Mouse (Mus musculus) heart, postnatal 10 days (tissue): ENCODE measurements around the gene Tnni1. TPM values are rescaled to one million over a fixed set of nuclear protein-coding genes. Genes with fewer than 3 reads are reported as not detected.
A peak's percentile ranks its signal among the peaks of the same experiment; 100 is the strongest.

Source experiments
- DNase-seq, 2 experiments: peaks; one replicate each; pipeline ENCODE4 v3.0.0; 2021
- intact Hi-C: fragments of 180-260 bp; cut with DNase I; formaldehyde crosslinking; loops from one replicate; pipeline ENCODE4 v1.15.1; 2025
- total RNA-seq, 2 experiments: library from RNA; stranded (reverse); gene quantifications; 2 replicates each; pipeline ENCODE4 v1.2.3; 2021

The Tnni1 gene
- total RNA-seq, 2 experiments from 2014 or later, result 610 to 792 TPM

DNA sequence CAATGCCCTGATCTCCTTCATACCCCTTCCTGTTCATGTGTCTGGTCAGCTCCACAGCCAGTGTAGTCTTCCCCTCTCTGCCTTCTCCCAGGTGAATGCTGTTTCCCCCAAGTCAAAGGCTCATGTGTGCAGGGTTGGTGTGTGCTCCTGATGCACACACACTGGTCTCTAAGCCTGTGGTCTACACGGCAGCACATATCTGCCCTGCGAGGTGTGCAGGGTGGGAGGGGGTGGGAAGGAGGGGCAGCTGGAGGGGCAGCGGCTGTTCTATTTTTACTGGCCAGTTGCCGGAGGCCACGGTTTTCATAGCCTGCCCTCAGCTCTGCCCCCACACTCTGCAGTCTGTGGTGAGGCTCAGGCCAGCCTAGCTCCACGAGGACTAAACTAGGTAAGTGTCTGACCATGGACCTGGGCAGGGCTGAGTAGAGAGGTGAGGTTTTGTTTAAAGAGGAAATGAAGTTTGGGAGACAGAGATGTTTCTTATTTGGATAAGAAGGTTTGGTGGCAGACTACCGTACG, 19.9 kb downstream of the Tnni1 start:
- intact Hi-C loops, result no loop called here
- DNase-seq, result peak in 1 of 2 experiments; percentile 58

GRCm38 (mm10) chr1:135800192-135800950, 21.1 kb downstream of the Tnni1 start:
- intact Hi-C loops, result no loop called here
- DNase-seq, result peak; percentile 67 to 74

GRCm38 (mm10) chr1:135807546-135807945, 28.3 kb downstream of the Tnni1 start:
- no peak for DNase-seq
- intact Hi-C loops, result no loop called here

DNA sequence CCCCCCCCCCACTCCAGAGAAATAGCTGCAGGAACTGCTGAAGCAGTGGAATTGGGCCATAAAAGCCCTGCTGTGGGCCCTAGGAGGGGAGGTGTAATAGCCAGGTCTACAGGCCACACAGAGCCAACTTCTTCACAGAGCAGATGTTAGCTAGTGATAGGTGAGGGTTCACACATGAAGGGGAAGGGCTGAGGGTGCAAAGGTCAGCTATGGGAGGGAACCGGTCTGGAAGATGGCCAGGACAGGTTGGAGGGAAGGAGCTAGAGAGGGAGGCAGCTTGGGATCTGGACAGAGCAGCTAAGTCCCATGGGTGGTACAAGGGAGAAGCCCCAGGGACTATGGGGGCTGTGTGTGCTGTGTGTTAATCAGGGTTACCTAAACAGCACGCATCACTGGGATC, 30.9 kb downstream of the Tnni1 start:
- intact Hi-C loops, result loop anchor here (2.0 to 5.0 kb wide), 2 partner anchors 19 to 132 kb away; no protein-coding TSS in a partner anchor
- DNase-seq, result no peak

DNA sequence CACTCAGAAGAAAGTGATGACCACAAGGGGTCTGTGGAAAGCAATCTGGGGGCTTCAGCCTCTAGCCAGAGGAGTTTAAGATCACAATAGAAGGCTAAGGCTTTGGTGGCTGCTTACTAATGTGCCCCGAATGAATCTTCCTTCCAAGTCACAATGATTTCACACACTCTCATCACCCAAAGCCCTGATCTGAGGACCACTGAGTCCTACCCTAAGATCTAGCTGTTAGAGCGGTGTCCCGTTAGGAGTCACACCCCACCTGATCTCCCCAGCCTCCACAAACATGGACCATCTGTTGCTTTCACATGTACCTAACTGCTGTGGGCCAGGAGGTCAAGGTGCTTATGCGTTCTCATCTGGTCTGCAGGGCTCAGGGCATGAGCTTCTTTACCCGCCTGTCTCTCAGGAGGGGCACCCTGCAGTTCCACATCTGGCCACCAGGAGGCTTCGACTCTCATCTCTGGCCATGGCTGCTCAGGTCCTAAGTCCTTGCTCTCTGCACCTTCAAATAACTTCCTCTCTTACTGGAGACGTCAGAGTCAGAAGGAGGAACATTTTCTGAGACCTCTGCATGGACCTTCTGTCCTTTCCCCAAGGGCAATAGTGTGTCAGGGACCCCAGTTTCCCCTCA, 31.9 kb downstream of the Tnni1 start:
- DNase-seq, result peak; percentile 91 to 93
- intact Hi-C loops, result loop anchor here (2.0 to 5.0 kb wide), 2 partner anchors 18 to 131 kb away; no protein-coding TSS in a partner anchor

GRCm38 (mm10) chr1:135812205-135812604, 33.0 kb downstream of the Tnni1 start:
- DNase-seq, result no peak
- intact Hi-C loops, result loop anchor here (5.0 kb wide), 1 partner anchor 130 kb away; no protein-coding TSS in a partner anchor

GRCm38 (mm10) chr1:135812618-135813017, 33.4 kb downstream of the Tnni1 start:
- intact Hi-C loops, result loop anchor here (5.0 kb wide), 1 partner anchor 130 kb away; no protein-coding TSS in a partner anchor
- DNase-seq, result no peak

DNA sequence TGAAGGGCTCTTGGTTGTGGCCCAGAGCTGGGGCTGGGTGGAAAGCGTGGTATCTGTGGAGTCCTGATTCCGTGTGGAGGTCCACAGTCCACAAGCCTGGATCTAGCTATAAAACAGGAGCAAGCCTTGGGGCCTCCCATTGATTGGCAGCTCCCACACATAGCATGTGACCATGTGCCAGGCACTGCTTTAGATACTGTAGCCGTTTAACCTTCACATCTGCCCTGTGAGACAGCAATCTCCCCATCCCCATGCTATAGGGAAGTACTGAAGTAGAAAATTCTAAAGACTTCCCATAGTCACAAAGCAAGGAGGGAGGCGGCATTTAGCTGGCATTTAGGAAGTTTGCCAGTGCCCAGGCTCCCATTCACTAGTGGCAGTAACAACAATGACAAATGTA, 33.8 kb downstream of the Tnni1 start:
- intact Hi-C loops, result loop anchor here (5.0 kb wide), 1 partner anchor 129 kb away; no protein-coding TSS in a partner anchor
- DNase-seq, result no peak

- intact Hi-C loops, result loop anchor here (5.0 kb wide), 1 partner anchor 128 kb away; no protein-coding TSS in a partner anchor
- no peak for DNase-seq
Observed at GRCm38 (mm10) chr1:135813687-135814395, 34.6 kb downstream of the Tnni1 start.

- intact Hi-C loops, result loop anchor here (5.0 kb wide), 1 partner anchor 128 kb away; no protein-coding TSS in a partner anchor
- DNase-seq, result no peak
Observed at GRCm38 (mm10) chr1:135814531-135814930, 35.3 kb downstream of the Tnni1 start.

GRCm38 (mm10) chr1:135817595-135817994, 38.4 kb downstream of the Tnni1 start:
- DNase-seq, result no peak
- intact Hi-C loops, result no loop called here

DNA sequence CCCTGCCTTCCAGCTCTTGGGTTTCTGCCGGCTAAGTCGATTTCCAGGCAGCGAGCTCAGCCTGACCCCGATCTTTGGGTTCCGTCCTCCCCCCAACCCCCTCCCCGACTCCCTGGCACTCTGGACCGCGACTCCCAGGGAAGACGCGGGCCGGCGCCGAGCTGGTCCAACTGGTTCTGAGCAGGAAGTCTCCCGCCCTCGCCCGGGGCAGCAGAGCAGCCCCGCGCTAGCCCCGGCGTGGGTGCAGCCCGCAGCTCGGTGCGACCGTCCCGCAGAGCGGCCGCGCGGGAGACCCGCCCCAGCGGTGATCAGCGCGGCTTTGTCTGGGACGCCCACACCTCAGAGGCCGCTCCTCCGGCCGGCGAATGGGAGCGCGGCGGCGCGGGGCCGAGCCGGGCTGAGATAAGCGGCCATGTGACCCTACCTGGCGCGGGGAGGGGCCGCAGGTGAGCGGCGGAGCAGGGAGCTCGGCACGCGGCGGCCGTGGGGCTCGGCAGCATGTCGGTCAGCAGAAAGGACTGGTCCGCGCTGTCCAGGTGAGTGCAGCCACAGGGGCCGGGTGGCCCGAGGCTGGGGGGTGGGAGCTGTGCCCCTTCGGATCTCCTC, 39.4 kb downstream of the Tnni1 start, which contains the start of gene Lad1:
Lad1 (plus strand) TSS at position 118 of the 606 bp plus-strand sequence.
- intact Hi-C loops, result no loop called here
- DNase-seq, result peak in 1 of 2 experiments; percentile 13

DNA sequence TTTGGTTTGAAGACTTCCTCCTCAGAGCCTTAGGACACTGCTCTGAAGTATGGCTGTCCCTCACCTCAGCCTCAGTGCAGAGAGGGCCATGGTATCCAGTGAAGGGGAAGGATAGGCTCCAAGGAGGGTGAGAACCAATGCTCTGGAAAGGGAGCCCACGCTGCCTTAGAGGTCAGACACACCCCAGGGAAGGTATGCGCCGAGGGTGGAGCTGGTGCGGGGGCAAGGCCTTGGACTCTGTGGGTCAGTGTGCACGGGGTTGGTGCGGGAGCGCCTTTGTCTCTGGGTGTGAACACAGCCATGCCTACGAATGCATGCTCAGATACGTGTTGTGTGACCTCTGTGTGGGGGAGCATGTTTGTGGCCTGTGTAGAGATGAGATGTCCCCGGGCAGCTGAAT, 40.8 kb downstream of the Tnni1 start:
- intact Hi-C loops, result no loop called here
- DNase-seq, result no peak

- DNase-seq, result no peak
- intact Hi-C loops, result no loop called here
Observed at GRCm38 (mm10) chr1:135820736-135821364, 41.6 kb downstream of the Tnni1 start.

DNA sequence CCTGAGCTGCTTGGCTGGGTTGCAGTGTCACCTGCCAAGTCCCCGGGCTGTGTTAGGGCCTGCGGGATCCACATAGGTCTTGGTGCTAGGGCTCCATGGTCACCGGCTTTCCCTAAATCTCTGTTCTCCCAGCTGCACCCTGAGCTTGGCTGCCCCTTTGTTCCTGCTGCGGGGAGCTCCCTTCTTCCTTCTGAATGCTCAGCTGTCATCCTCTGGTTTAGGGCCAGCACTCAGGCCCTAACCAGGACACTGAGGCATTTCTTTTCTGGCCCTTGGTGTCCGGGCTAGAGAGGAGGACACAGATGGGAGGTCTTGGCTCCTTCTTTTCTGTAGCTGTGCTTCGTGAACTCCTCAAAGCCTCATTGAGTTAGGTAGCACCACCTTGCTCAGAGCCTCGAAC, 42.5 kb downstream of the Tnni1 start:
- intact Hi-C loops, result no loop called here

DNA sequence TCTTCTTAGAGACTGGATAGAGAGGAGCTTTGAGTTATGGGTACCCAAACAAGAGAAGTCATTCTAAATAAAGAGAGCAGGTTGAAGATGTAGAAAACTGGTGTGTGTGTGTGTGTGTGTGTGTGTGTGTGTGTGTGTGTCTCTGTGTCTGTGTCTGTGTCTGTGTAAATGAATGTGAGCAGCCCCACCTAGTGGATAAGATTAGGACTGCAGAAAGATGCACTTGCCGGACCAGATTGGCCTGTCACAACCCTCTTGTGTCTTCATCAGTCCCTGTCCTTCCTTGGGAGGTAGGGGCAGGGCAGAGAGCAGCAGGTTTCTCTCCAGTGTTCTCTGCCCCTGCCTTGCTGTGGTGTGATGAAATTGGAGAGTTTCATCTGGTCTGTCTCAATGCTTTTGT, 49.7 kb downstream of the Tnni1 start:
- peak; percentile 50 to 74 for DNase-seq
- intact Hi-C loops, result loop anchor here (2.0 to 5.0 kb wide), 3 partner anchors 18 to 112 kb away; no protein-coding TSS in a partner anchor

More for the DNA sequence above, 42.5 kb downstream of the Tnni1 start:
- no peak for DNase-seq

DNA sequence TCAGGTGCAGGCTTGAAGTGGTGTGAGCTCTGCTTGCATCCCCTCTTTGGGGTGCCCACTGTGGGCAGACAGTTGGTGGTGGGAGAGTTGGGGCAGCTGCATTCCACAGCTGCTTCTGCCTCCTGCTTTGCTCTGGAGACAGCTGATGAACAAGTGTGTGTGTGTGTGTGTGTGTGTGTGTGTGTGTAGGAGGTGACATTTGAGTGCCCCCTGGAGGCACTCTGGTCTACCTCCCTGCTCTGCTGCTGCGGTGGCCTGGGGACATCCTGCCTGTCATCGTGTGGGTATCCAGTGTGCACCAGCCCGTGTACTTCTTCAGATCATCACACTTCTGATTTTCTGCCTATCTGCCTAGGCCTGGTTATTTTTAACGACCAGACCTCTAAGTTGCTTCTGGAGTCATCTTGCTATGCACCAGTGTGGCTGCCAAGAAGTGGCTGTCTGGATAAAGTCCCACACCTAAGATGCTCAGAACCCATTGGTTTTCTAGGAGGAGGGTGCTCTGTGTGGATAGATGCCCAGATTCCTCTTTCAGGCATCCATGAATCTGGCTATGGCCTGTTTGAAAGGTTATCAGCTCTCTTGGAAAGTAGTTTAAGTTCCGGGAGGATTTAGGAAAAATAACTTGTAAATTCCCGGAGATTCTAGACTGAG, 55.1 kb downstream of the Tnni1 start:
- intact Hi-C loops, result no loop called here

GRCm38 (mm10) chr1:135834983-135835382, 55.7 kb downstream of the Tnni1 start:
- intact Hi-C loops, result no loop called here
- DNase-seq, result no peak

More for the DNA sequence above, 55.1 kb downstream of the Tnni1 start:
- peak; percentile 43 to 58 for DNase-seq
